Mouse (Mus musculus) embryonic facial prominence, embryonic 11.5 days (tissue): ENCODE measurements at regions not wholly inside any gene's neighbourhood (a gene's known extent, or its start where the extent isn't known, plus 50 kb on each side); places are given as distances from the start of the nearest gene placed in this dataset.
A peak's percentile ranks its signal among the peaks of the same experiment; 100 is the strongest.
"Not testable (repeated sequence)": the region's sequence is repeated elsewhere in the genome, so short reads cannot be mapped to it uniquely, and the experiment has no call there.

ENCODE experiments used
- ATAC-seq: fragments of 200-750 bp; cut with Nextera tagmentation; replicated peaks from 2 replicates; pipeline ENCODE4 v1.8.0; 2017; ENCODE audit warnings: low read depth; ENCODE audit not compliant: insufficient number of reproducible peaks, low FRiP score, low TSS enrichment
- DNase-seq: peaks from one replicate; pipeline ENCODE4 v3.0.0-alpha.2; 2015; ENCODE audit warnings: low spot score
- H3K27ac ChIP-seq: fragments of 300-500 bp; sonication (generic); replicated peaks from 2 replicates; pipeline ENCODE4 v1.5.1; 2014; ENCODE audit warnings: mild to moderate bottlenecking, low read depth, low read length, control low read depth
- H3K27me3 ChIP-seq: fragments of 300-500 bp; sonication (generic); 2 replicates; pipeline ENCODE4 v1.6.1; 2014; ENCODE audit warnings: mild to moderate bottlenecking, low read length, moderate library complexity, mixed read lengths; ENCODE audit not compliant: control insufficient read depth, insufficient read depth
- H3K36me3 ChIP-seq: fragments of 300-500 bp; sonication (generic); replicated peaks from 2 replicates; pipeline ENCODE4 v1.6.1; 2014; ENCODE audit warnings: low read depth, mild to moderate bottlenecking, low read length, moderate library complexity, mixed read lengths; ENCODE audit not compliant: control insufficient read depth, insufficient read depth
- H3K4me1 ChIP-seq: fragments of 300-500 bp; sonication (generic); 2 replicates; pipeline ENCODE4 v1.6.1; 2014; ENCODE audit warnings: low read length, mixed read lengths; ENCODE audit not compliant: control insufficient read depth, insufficient read depth
- H3K4me2 ChIP-seq: fragments of 300-500 bp; sonication (generic); 2 replicates; pipeline ENCODE4 v1.6.1; 2014; ENCODE audit warnings: low read depth, mild to moderate bottlenecking, control low read depth, low read length, moderate library complexity
- H3K4me3 ChIP-seq: fragments of 300-500 bp; sonication (generic); 2 replicates; pipeline ENCODE4 v1.5.1; 2014; ENCODE audit warnings: low read depth, low read length, control low read depth
- H3K9ac ChIP-seq: fragments of 300-500 bp; sonication (generic); replicated peaks from 2 replicates; pipeline ENCODE4 v1.6.1; 2014; ENCODE audit warnings: mild to moderate bottlenecking, control low read depth, low read length
- H3K9me3 ChIP-seq: fragments of 300-500 bp; sonication (generic); replicated peaks from 2 replicates; pipeline ENCODE4 v1.6.1; 2016; ENCODE audit warnings: mild to moderate bottlenecking, low read length, inconsistent platforms, mixed read lengths; ENCODE audit not compliant: control insufficient read depth
- WGBS: fragments of 180-500 bp; shearing (Covaris S2); extraction: QIAGEN DNeasy Blood & Tissue Kit; methylation state at CpG from one replicate; pipeline ENCODE4 v1.1.7; 2014; 5-methylcytosine and 5-hydroxymethylcytosine counted together

GRCm38 (mm10) chr15:89730320-89730719, 111.3 kb downstream of the Syt10 start:
- H3K4me1 ChIP-seq = no peaks in the 10 kb centered on the region
- no peak overlapping the region for H3K27ac ChIP-seq
- no peak overlapping the region for H3K9ac ChIP-seq
- no peaks in the 10 kb centered on the region for H3K27me3 ChIP-seq
- H3K4me3 ChIP-seq = no peak overlapping the region
- 42% methylated on average over 6 of the region's 6 CpGs for WGBS
- DNase-seq (peak; percentile 37), ATAC-seq (0 out of 2 replicates have a peak, but pooled peaks have one; percentile 65)
- H3K36me3 ChIP-seq = no peaks in the 10 kb centered on the region
- H3K4me2 ChIP-seq = no peak overlapping the region
- no peaks in the 10 kb centered on the region for H3K9me3 ChIP-seq

- DNase-seq (no peak), ATAC-seq (no peak)
- no peaks in the 10 kb centered on the region for H3K36me3 ChIP-seq
- no peak overlapping the region for H3K9ac ChIP-seq
- no peak overlapping the region for H3K4me2 ChIP-seq
- H3K9me3 ChIP-seq = no peaks in the 10 kb centered on the region
- H3K4me1 ChIP-seq = no peaks in the 10 kb centered on the region
- H3K27ac ChIP-seq = no peak overlapping the region
- no peaks in the 10 kb centered on the region for H3K27me3 ChIP-seq
- WGBS = 56% methylated on average over 12 of the region's 12 CpGs
- H3K4me3 ChIP-seq = no peak overlapping the region
These were observed 117.3 kb downstream of the Syt10 start for GRCm38 (mm10) chr15:89724356-89724755.

GRCm38 (mm10) chr15:89697221-89697620, 105.5 kb upstream of the Rabl2 start:
- ATAC-seq = no peak

GRCm38 (mm10) chr15:89676366-89676765, 84.6 kb upstream of the Rabl2 start:
- H3K27me3 ChIP-seq = no peaks in the 10 kb centered on the region
- H3K27ac ChIP-seq = no peak overlapping the region
- no peak overlapping the region for H3K4me2 ChIP-seq
- H3K36me3 ChIP-seq = no peaks in the 10 kb centered on the region
- DNase-seq (no peak), ATAC-seq (no peak)
- no peak overlapping the region for H3K4me3 ChIP-seq
- no peaks in the 10 kb centered on the region for H3K9me3 ChIP-seq
- H3K9ac ChIP-seq = no peak overlapping the region
- H3K4me1 ChIP-seq = no peaks in the 10 kb centered on the region

More at GRCm38 (mm10) chr15:89697221-89697620, 105.5 kb upstream of the Rabl2 start:
- no peak overlapping the region for H3K4me3 ChIP-seq
- no peak overlapping the region for H3K27ac ChIP-seq
- H3K9me3 ChIP-seq = no peaks in the 10 kb centered on the region
- no peaks in the 10 kb centered on the region for H3K36me3 ChIP-seq
- no peak overlapping the region for H3K4me2 ChIP-seq
- no peaks in the 10 kb centered on the region for H3K27me3 ChIP-seq
- no peak for DNase-seq
- no peak overlapping the region for H3K9ac ChIP-seq
- H3K4me1 ChIP-seq = no peaks in the 10 kb centered on the region
- WGBS = 74% methylated on average over 2 of the region's 2 CpGs

- H3K4me3 ChIP-seq, H3K4me2 ChIP-seq, H3K9ac ChIP-seq, H3K27ac ChIP-seq, ATAC-seq, H3K36me3 ChIP-seq, H3K27me3 ChIP-seq, H3K9me3 ChIP-seq, H3K4me1 ChIP-seq, DNase-seq: not testable (repeated sequence)
- 88% methylated on average over 1 of the region's 1 CpGs for WGBS
These were observed 64.8 kb upstream of the Rabl2 start for GRCm38 (mm10) chr15:89656558-89656957.
